Mouse (Mus musculus) small intestine, adult 2 months (tissue): ENCODE measurements around the gene Mpeg1. TPM values are rescaled to one million over a fixed set of nuclear protein-coding genes. Genes with fewer than 3 reads are reported as not detected.

Experiments used
- H3K27ac ChIP-seq: fragments of 200-500 bp; 2 replicates; pipeline ENCODE4 v1.5.1; 2012; ENCODE audit warnings: low read depth, low read length, control low read depth, inconsistent platforms; ENCODE audit not compliant: insufficient read depth
- H3K27me3 ChIP-seq: fragments of 200-500 bp; 2 replicates; pipeline ENCODE4 v1.6.1; 2012; ENCODE audit warnings: mild to moderate bottlenecking, moderate library complexity, low read length, inconsistent platforms; ENCODE audit not compliant: control insufficient read depth, insufficient read depth
- H3K36me3 ChIP-seq: fragments of 200-500 bp; 2 replicates; pipeline ENCODE4 v1.6.1; 2012; ENCODE audit warnings: mild to moderate bottlenecking, low read length, control low read depth, inconsistent platforms; ENCODE audit not compliant: control insufficient read depth, insufficient read depth
- H3K4me1 ChIP-seq: fragments of 200-500 bp; 2 replicates; pipeline ENCODE4 v1.6.1; 2012; ENCODE audit warnings: low read length, inconsistent platforms, mixed read lengths; ENCODE audit not compliant: control insufficient read depth, insufficient read depth, insufficient read length
- H3K4me3 ChIP-seq: fragments of 200-500 bp; 2 replicates; pipeline ENCODE4 v1.5.1; 2012; ENCODE audit warnings: low read depth, mild to moderate bottlenecking, control low read depth, inconsistent platforms, low read length, moderate library complexity
- CTCF ChIP-seq: fragments of 200-500 bp; IDR thresholded peaks from 2 replicates; pipeline ENCODE4 v1.5.1; 2012; ENCODE audit warnings: low read depth, mild to moderate bottlenecking, control low read depth, inconsistent platforms, low read length, moderate library complexity, mixed read lengths; ENCODE audit not compliant: insufficient replicate concordance, insufficient read length; ENCODE audit errors: extremely low read depth
- POLR2A ChIP-seq: fragments of 200-500 bp; IDR thresholded peaks from 2 replicates; pipeline ENCODE4 v1.6.1; 2012; ENCODE audit warnings: low read depth, mild to moderate bottlenecking, control low read depth, inconsistent platforms, low read length, moderate library complexity
- WGBS: fragments of 180-500 bp; shearing (Covaris S2); methylation state at CpG from one replicate; pipeline ENCODE4 v1.1.7; 2018; 5-methylcytosine and 5-hydroxymethylcytosine counted together
- polyA plus RNA-seq: library from polyadenylated mRNA; depleted of rRNA; stranded (reverse); fragments of >200 nt; gene quantifications from 2 replicates; pipeline ENCODE4 v1.2.3, GENCODE M21; 2012; rRNA removed

Gene Mpeg1
- polyA plus RNA-seq, 1 experiment, result 3.5 TPM

DNA sequence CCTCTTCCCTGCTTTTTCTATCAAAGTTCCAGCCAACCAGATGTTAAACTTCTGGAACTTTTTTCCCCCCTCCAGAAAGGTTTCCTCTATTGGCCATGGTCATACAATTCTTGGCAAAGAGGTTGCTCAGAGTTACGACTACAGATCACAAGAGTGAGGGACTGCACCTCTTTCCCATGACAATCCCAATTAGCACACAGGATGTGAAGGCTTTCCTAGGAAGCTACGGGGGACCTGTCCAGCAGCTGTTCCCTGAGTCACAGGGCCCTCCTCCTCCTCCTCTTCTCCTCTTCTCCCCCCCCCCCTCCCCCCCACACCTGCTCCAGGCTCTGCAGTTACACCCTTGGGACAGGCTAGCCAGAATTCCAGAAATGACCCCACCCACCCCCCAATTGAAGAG lies 38.9 kb downstream of the Mpeg1 start:
- no peak for TF ChIP-seq POLR2A
- no peak for TF ChIP-seq CTCF
- Histone ChIP-seq H3K36me3 (no peaks in the 10 kb centered on the region), H3K27ac (no peak overlapping the region), H3K4me3 (peak overlapping the region; percentile 67; the same call in 1 of the 2 replicates), H3K4me1 (peaks cover 3% of the 10 kb centered on the region; the same call in 1 of the 2 replicates), H3K27me3 (no peaks in the 10 kb centered on the region)
- WGBS, result 17% methylated on average over 2 of the region's 2 CpGs

DNA sequence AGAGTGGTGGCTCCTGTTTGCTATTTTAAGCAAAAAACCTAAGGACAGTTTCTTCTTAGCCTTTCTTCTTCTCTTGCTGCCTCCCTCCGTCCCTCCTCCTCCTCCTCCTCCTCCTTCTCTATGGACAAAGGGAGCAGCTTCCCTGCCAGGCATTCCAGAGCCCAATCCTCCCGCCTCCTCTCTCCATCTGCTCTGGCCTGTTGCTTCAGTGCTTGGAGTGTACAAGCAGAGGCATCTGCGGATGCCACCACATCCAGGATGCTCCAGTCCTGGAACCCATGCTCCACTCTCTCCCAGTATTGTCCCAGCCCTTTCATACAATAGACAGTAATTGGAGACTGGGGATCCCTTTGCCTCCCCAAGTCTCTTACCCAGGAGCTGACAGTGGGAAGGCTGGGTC lies 39.5 kb downstream of the Mpeg1 start:
- peak overlapping the region; percentile 65 for H3K27ac ChIP-seq
- no peaks in the 10 kb centered on the region for H3K36me3 ChIP-seq
- no peaks in the 10 kb centered on the region for H3K27me3 ChIP-seq
- WGBS, result 4% methylated on average over 3 of the region's 3 CpGs
- TF ChIP-seq POLR2A (no peak), CTCF (no peak)
- H3K4me1 ChIP-seq, result peaks cover 3% of the 10 kb centered on the region; the same call in 1 of the 2 replicates
- peak overlapping the region; percentile 67 for H3K4me3 ChIP-seq

DNA sequence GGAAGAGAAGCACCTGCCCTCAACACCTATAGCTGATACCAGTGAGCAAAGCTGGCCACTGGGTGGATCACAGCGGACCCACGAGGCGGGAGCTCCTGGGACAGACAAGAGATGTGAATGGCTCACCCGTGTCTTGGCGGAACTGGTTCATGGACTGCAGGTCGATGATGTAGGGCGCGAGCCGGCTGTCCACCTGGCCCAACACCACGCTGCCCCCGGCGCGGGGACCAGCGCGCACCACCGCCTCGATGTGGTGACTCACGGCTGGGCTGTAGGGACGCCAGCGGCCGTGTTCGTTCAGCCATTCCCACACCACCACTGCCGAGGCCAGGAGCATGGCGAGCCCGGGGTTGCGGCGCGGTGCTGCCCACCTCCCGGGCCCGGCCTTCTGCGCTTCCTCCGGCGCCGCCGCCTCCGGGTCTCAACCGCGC lies 40.3 kb downstream of the Mpeg1 start:
- Histone ChIP-seq H3K4me1 (peaks cover 3% of the 10 kb centered on the region; the same call in 1 of the 2 replicates), H3K36me3 (no peaks in the 10 kb centered on the region), H3K27ac (peak overlapping the region; percentile 65), H3K27me3 (no peaks in the 10 kb centered on the region), H3K4me3 (peak overlapping the region; percentile 67)
- under 1% methylated on average over 36 of the region's 38 CpGs for WGBS
- no peak for TF ChIP-seq POLR2A
- no peak for TF ChIP-seq CTCF

DNA sequence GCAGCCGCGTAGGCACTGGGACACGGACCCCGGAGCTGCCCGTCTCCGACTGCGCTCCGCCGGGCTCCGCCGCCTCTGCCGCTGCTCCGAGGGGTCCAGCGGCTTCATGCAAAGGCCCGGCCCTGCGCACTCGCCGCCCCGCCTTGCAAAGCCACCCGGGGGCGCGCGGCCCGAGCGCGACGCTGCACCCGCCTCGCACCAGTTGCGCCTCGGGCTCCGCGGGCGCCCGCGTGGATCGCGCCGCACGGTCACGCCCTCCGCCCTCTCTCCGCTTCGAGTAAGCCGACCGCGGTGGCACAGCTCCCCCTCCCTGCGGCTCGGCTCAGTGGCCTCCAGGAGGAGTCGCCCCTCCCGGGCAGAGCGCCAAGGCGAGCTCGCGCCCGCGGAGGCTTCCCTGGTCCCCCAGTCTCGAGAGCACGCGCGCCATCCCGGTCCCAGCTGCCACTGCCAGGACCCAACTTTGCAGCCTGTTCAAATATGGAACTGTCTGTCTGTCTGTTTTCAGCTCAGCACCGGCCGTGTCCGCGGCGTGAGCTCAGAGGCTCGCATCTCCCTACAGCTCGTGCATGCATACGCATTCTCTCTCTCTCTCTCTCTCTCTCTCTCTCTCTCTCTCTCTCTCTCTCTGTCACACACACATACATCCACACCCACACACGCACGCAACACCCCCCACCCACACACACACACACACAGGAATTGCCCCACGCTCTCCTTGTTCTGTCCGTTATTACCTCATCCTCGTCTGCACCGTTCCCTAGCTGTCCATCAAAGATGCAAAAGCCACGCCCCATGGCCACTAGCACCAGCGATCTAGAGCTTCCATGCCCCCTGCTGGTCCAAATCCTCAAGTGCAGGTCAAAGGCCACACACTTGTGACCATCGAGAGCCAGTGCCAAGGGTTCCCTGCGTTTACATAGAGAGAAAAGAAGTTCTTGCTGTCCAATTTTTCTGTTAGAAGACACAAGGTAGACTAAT lies 41.1 kb downstream of the Mpeg1 start, which contains the start of gene Dtx4:
Dtx4 (minus strand) TSS at position 85 of the 978 bp plus-strand sequence.
- peaks cover 3% of the 10 kb centered on the region; the same call in 1 of the 2 replicates for H3K4me1 ChIP-seq
- no peaks in the 10 kb centered on the region for H3K27me3 ChIP-seq
- WGBS, result under 1% methylated on average over 80 of the region's 80 CpGs
- peak; percentile 97 for TF ChIP-seq CTCF
- no peak; the same call in 1 of the 2 replicates for TF ChIP-seq POLR2A
- no peaks in the 10 kb centered on the region for H3K36me3 ChIP-seq
- peak within 1 kb of the TSS; percentile 67 for H3K4me3 ChIP-seq
- H3K27ac ChIP-seq, result peak within 1 kb of the TSS; percentile 65

DNA sequence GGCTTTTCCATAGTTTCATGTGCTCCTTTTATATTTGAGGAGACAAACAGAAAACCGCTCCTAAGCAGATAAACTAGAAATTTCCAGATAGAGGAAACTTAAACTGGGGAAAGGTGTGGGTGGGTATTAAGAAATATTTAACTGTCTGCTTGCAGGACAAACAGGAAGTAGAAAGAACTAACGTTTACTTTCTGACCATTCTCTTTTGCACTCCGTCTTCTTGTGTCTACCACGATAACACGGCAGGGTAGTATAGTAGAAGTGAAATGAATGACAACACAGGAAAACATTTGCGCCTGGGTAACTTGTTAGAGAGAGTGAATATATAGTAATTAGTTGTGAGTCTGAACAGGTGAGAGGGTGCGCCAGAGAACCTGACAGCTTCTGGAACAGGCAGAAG lies 42.2 kb downstream of the Mpeg1 start:
- no peak overlapping the region for H3K27ac ChIP-seq
- H3K27me3 ChIP-seq, result no peaks in the 10 kb centered on the region
- TF ChIP-seq POLR2A (no peak), CTCF (no peak)
- no peak overlapping the region for H3K4me3 ChIP-seq
- WGBS, result 74% methylated on average over 7 of the region's 7 CpGs
- peaks cover 3% of the 10 kb centered on the region; the same call in 1 of the 2 replicates for H3K4me1 ChIP-seq
- no peaks in the 10 kb centered on the region for H3K36me3 ChIP-seq

DNA sequence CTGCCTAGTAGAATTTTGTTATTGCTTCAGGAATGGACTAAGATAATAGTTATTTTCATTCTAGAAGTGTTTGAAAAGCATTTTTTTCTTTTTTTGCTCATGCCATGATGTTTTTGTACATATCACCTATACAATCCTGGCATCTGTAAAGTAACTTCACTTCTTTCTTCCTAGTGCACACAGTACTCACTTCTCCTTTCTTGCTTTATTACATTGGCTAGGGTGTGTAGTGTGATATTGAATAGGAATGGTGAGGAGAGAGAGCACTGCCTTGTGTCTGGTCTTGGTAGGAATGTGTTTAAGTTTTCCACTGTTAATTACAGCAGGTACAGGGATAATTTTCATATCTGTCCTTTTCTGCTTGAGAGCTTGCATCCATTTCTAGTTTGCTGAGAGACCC lies 54.0 kb downstream of the Mpeg1 start:
- Histone ChIP-seq H3K27ac (no peak overlapping the region), H3K27me3 (no peaks in the 10 kb centered on the region), H3K4me1 (peaks cover 3% of the 10 kb centered on the region; the same call in 1 of the 2 replicates), H3K4me3 (no peak overlapping the region), H3K36me3 (no peaks in the 10 kb centered on the region)
- TF ChIP-seq POLR2A (no peak), CTCF (no peak)

Other genes with a start within 250 kb of the Mpeg1 start
- gene Olfr1432, start 228.2 kb upstream of the Mpeg1 start, polyA plus RNA-seq, result not detected in 2 replicates
- not detected in 2 replicates for gene Olfr262, start 219.1 kb upstream of the Mpeg1 start, polyA plus RNA-seq
- not detected in 2 replicates for gene Olfr235, start 199.7 kb upstream of the Mpeg1 start, polyA plus RNA-seq
- gene Olfr1434, start 180.9 kb upstream of the Mpeg1 start, polyA plus RNA-seq, result not detected in 2 replicates
- not detected in 2 replicates for gene Olfr1436, start 161.6 kb upstream of the Mpeg1 start, polyA plus RNA-seq
- not detected in 2 replicates for gene Olfr1437, start 135.7 kb upstream of the Mpeg1 start, polyA plus RNA-seq
- not detected in 2 replicates for gene Olfr1438-ps1, start 124.9 kb upstream of the Mpeg1 start, polyA plus RNA-seq
- not detected in 2 replicates for gene Olfr1440, start 73.5 kb upstream of the Mpeg1 start, polyA plus RNA-seq
- not detected in 2 replicates for gene Olfr1441, start 43.3 kb upstream of the Mpeg1 start, polyA plus RNA-seq
- not detected in 2 replicates for gene Pfpl, start 32.9 kb upstream of the Mpeg1 start, polyA plus RNA-seq
- 7.1 and 11.1 TPM in 2 replicates for gene Dtx4, start 40.7 kb downstream of the Mpeg1 start, polyA plus RNA-seq
- 0.17 and 0.33 TPM in 2 replicates for gene Fam111a, start 85.0 kb downstream of the Mpeg1 start, polyA plus RNA-seq
- 0.10 TPM in 1 of 2 replicates, not detected in the other for gene Gm4952, start 139.2 kb downstream of the Mpeg1 start, polyA plus RNA-seq
- not detected in 2 replicates for gene Glyat, start 172.5 kb downstream of the Mpeg1 start, polyA plus RNA-seq
- not detected in 2 replicates for gene Olfr1442, start 209.7 kb downstream of the Mpeg1 start, polyA plus RNA-seq
- not detected in 2 replicates for gene Olfr1443, start 217.3 kb downstream of the Mpeg1 start, polyA plus RNA-seq
- gene Keg1, start 235.0 kb downstream of the Mpeg1 start, polyA plus RNA-seq, result not detected in 2 replicates